Mouse (Mus musculus): ENCODE data around the gene Cdh8. TPM values are rescaled to one million over a fixed set of nuclear protein-coding genes. Genes with fewer than 3 reads are reported as not detected.
A peak's percentile ranks its signal among the peaks of the same experiment; 100 is the strongest.

Cdh8 gene
- 0.93 and 1.2 TPM in 2 replicates for polyA plus RNA-seq (2014; fragmentation: Nextera tagmentation; extraction: Ambion mirVana)

DNA sequence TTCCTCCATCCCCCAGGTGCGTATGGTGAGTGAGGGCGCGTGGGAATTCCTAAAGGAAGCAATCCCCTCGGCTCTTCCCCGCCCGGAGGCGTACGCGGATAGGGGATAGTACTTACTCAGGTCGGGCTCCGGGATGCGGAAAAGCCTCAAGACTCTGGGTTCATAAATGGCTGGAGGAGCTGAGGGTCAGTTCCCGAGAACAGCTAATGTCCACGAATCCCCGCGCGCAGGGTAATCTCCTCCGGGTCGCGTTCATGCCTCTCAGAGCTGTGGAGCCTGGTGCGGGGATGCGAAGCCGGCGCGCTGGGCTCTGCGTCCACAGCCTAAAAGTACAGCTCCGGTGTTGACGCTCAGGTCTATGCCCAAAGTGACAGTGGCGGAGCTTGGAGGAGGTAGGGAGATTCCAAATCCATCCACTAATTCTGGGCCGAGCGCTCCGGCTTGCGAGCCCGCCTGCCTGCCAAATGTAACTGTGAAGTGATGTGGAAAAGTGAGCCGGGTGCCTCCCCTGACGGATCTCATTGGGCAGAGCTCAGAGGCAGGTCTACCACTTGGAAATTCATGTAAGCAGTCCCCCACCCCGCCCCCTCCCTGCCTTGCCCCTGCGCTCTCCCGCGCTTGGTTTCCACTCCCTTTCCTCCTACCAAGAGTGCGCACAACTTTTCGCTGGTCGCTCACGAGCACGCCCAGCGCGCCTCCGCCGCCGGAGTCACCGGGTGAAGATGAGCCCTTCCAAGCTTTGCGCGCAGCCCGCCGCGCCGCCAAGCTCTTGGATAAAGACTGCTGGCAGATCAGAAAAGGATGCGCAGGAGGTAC, at the start of gene Cdh8:
Gene Cdh8 (minus strand): TSS at position 506 of the 816 bp plus-strand sequence.
- Histone ChIP-seq H3K4me1 (ENCODE audit: control insufficient read depth, insufficient read depth, low read length) (no peaks in the 10 kb centered on the region), H3K27ac (replicated peaks; ENCODE audit: low read depth, low read length) (no peak within 1 kb of the TSS), H3K4me2 (ENCODE audit: low read depth, low read length) (peak within 1 kb of the TSS; percentile 89), H3K9me3 (replicated peaks; ENCODE audit: control insufficient read depth, low read length) (no peaks in the 10 kb centered on the region), H3K9ac (replicated peaks; ENCODE audit: low read length) (0 out of 2 replicates have a peak within 1 kb of the TSS, but pooled peaks have one; percentile 7), H3K4me3 (ENCODE audit: low read depth, low read length) (peak within 1 kb of the TSS; percentile 46), H3K36me3 (replicated peaks; ENCODE audit: control insufficient read depth, insufficient read depth, low read depth, low read length) (no peaks in the 10 kb centered on the region), H3K27me3 (ENCODE audit: control insufficient read depth, insufficient read depth, low read length) (peaks cover 25% of the 10 kb centered on the region)
- ATAC-seq (replicated peaks; ENCODE audit: insufficient number of reproducible peaks, low FRiP score, low TSS enrichment, low read depth) (peak; percentile 87), DNase-seq (ENCODE audit: low spot score) (peak; percentile 78)
- WGBS: under 1% methylated on average over 58 of the region's 58 CpGs

DNA sequence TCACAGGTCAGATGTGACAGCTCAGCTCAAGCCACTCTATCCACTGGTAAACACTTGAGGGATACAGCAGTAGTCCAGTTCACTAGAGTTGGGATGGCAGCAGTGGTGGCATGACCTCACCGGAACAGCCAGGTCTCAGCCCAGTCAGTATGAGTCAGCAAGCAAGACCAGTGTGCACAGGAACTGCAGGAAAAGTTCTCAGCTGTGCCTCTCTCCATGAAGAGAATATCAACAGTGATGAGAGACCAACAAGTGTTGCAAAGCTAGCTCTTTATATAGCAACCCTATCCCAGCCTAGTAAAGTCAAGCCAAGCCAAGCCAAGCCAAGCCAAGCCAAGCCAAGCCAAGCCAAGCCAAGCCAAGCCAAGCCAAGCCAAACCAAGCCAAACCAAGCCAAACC, 30.2 kb upstream of the Cdh8 start:
- no peak overlapping the region for H3K4me3 ChIP-seq (ENCODE audit: low read depth, low read length)
- H3K9ac ChIP-seq (replicated peaks; ENCODE audit: low read length): no peak overlapping the region
- WGBS: 82% methylated on average over 1 of the region's 1 CpGs
- DNase-seq (ENCODE audit: low spot score) (no peak), ATAC-seq (replicated peaks; ENCODE audit: insufficient number of reproducible peaks, low FRiP score, low TSS enrichment, low read depth) (no peak)
- no peaks in the 10 kb centered on the region for H3K9me3 ChIP-seq (replicated peaks; ENCODE audit: control insufficient read depth, low read length)
- H3K4me2 ChIP-seq (ENCODE audit: low read depth, low read length): no peak overlapping the region
- no peaks in the 10 kb centered on the region for H3K27me3 ChIP-seq (ENCODE audit: control insufficient read depth, insufficient read depth, low read length)
- H3K27ac ChIP-seq (replicated peaks; ENCODE audit: low read depth, low read length): no peak overlapping the region
- H3K4me1 ChIP-seq (ENCODE audit: control insufficient read depth, insufficient read depth, low read length): no peaks in the 10 kb centered on the region
- no peaks in the 10 kb centered on the region for H3K36me3 ChIP-seq (replicated peaks; ENCODE audit: control insufficient read depth, insufficient read depth, low read depth, low read length)

DNA sequence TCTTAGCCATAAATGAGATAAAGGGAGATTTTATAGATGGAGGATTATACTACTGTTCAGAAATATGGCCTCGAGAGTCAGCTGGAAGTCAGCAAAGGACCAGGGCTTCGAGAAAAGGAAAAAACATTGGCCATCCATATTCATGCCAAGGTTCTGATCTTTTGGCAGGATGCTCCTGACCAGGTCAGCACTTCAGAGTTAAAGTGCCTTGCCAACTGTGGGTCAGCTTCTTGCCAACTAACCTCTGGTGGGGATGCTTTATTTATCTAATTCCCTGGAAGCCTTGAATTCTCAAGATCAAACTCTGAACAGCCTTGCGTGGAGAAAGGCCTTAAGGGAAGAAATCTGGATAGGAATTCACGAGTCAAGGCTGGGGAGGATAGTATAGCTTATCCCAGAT, 9.6 kb upstream of the Cdh8 start:
- Histone ChIP-seq H3K36me3 (replicated peaks; ENCODE audit: control insufficient read depth, insufficient read depth, low read depth, low read length) (no peaks in the 10 kb centered on the region), H3K4me3 (ENCODE audit: low read depth, low read length) (no peak overlapping the region), H3K9me3 (replicated peaks; ENCODE audit: control insufficient read depth, low read length) (no peaks in the 10 kb centered on the region), H3K4me1 (ENCODE audit: control insufficient read depth, insufficient read depth, low read length) (no peaks in the 10 kb centered on the region), H3K9ac (replicated peaks; ENCODE audit: low read length) (no peak overlapping the region), H3K4me2 (ENCODE audit: low read depth, low read length) (no peak overlapping the region), H3K27ac (replicated peaks; ENCODE audit: low read depth, low read length) (no peak overlapping the region), H3K27me3 (ENCODE audit: control insufficient read depth, insufficient read depth, low read length) (no peaks in the 10 kb centered on the region)
- no peak for DNase-seq (ENCODE audit: low spot score)
- ATAC-seq (replicated peaks; ENCODE audit: insufficient number of reproducible peaks, low FRiP score, low TSS enrichment, low read depth): no peak
- 82% methylated on average over 4 of the region's 4 CpGs for WGBS

DNA sequence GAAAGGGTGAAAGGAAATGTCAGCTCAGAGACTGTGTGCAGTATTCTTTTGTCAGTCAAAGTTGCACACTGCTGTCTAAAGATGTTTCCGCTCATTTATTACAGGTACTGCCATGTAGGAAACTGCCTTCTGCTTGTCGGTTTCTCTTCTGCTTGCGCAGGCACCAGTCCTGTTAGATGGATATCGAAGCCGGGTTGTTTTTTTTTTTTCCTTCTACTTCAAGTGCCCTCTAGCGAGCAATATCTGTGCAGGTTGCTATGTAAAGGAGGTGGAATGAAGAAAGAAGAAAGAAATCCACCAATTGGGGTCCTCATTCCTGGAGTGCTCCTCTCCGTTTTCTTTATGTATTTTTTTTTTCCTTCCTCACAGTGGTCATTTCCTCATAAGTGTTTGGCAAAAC, 5.2 kb upstream of the Cdh8 start:
- Histone ChIP-seq H3K4me2 (ENCODE audit: low read depth, low read length) (no peak overlapping the region), H3K9me3 (replicated peaks; ENCODE audit: control insufficient read depth, low read length) (no peaks in the 10 kb centered on the region), H3K4me3 (ENCODE audit: low read depth, low read length) (no peak overlapping the region), H3K36me3 (replicated peaks; ENCODE audit: control insufficient read depth, insufficient read depth, low read depth, low read length) (no peaks in the 10 kb centered on the region), H3K27ac (replicated peaks; ENCODE audit: low read depth, low read length) (no peak overlapping the region), H3K9ac (replicated peaks; ENCODE audit: low read length) (no peak overlapping the region), H3K4me1 (ENCODE audit: control insufficient read depth, insufficient read depth, low read length) (no peaks in the 10 kb centered on the region), H3K27me3 (ENCODE audit: control insufficient read depth, insufficient read depth, low read length) (peaks cover 8% of the 10 kb centered on the region)
- 24% methylated on average over 7 of the region's 7 CpGs for WGBS
- DNase-seq (ENCODE audit: low spot score) (peak; percentile 48), ATAC-seq (replicated peaks; ENCODE audit: insufficient number of reproducible peaks, low FRiP score, low TSS enrichment, low read depth) (no peak)

DNA sequence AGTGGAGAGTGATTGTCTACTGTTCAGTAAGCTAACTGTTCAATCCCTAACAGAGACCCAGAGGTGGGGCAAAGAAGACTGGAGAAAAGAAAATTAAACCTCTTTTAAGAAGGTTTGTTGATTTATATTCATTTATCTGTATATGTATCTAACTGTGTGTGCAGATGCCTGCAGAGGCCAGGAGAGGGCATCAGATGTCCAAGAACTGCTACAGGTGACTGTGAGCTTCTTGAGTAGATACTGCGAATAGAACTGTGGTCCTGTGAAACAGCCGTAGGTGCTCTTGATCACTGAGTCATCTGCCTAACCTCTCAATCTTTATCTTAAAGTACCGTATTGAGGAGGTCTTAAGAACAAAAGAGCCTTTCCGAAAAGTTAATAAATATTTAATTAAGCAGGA, 3.5 kb upstream of the Cdh8 start:
- H3K4me2 ChIP-seq (ENCODE audit: low read depth, low read length): no peak overlapping the region
- no peak overlapping the region for H3K4me3 ChIP-seq (ENCODE audit: low read depth, low read length)
- DNase-seq (ENCODE audit: low spot score) (no peak), ATAC-seq (replicated peaks; ENCODE audit: insufficient number of reproducible peaks, low FRiP score, low TSS enrichment, low read depth) (no peak)
- H3K27me3 ChIP-seq (ENCODE audit: control insufficient read depth, insufficient read depth, low read length): peaks cover 24% of the 10 kb centered on the region
- H3K27ac ChIP-seq (replicated peaks; ENCODE audit: low read depth, low read length): no peak overlapping the region
- H3K4me1 ChIP-seq (ENCODE audit: control insufficient read depth, insufficient read depth, low read length): no peaks in the 10 kb centered on the region
- 90% methylated on average over 4 of the region's 4 CpGs for WGBS
- no peak overlapping the region for H3K9ac ChIP-seq (replicated peaks; ENCODE audit: low read length)
- no peaks in the 10 kb centered on the region for H3K9me3 ChIP-seq (replicated peaks; ENCODE audit: control insufficient read depth, low read length)
- no peaks in the 10 kb centered on the region for H3K36me3 ChIP-seq (replicated peaks; ENCODE audit: control insufficient read depth, insufficient read depth, low read depth, low read length)

DNA sequence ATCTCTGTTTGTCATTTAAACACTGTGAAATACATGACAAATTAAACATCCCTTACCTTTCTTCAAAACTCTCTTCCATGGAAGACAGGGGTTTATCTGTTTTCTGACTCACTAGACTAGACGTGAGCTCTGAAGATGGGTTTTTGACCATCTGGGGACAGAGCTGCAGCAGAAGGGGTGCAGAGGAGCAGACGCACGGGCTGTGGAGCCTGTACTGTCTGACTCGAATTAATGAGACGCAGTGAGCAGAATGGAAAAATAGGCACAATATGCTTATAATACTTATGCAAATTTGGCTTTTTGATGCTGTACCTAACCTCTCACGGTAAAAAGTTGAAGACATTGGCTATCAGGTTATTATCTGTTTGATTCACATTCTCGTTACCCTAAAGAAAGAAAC, 1.2 kb upstream of the Cdh8 start:
- Histone ChIP-seq H3K36me3 (replicated peaks; ENCODE audit: control insufficient read depth, insufficient read depth, low read depth, low read length) (no peaks in the 10 kb centered on the region), H3K4me1 (ENCODE audit: control insufficient read depth, insufficient read depth, low read length) (no peaks in the 10 kb centered on the region), H3K4me2 (ENCODE audit: low read depth, low read length) (no peak overlapping the region), H3K27me3 (ENCODE audit: control insufficient read depth, insufficient read depth, low read length) (peaks cover 25% of the 10 kb centered on the region), H3K4me3 (ENCODE audit: low read depth, low read length) (no peak overlapping the region), H3K9me3 (replicated peaks; ENCODE audit: control insufficient read depth, low read length) (no peaks in the 10 kb centered on the region), H3K27ac (replicated peaks; ENCODE audit: low read depth, low read length) (no peak overlapping the region), H3K9ac (replicated peaks; ENCODE audit: low read length) (no peak overlapping the region)
- ATAC-seq (replicated peaks; ENCODE audit: insufficient number of reproducible peaks, low FRiP score, low TSS enrichment, low read depth): no peak
- no peak for DNase-seq (ENCODE audit: low spot score)
- 48% methylated on average over 7 of the region's 7 CpGs for WGBS

DNA sequence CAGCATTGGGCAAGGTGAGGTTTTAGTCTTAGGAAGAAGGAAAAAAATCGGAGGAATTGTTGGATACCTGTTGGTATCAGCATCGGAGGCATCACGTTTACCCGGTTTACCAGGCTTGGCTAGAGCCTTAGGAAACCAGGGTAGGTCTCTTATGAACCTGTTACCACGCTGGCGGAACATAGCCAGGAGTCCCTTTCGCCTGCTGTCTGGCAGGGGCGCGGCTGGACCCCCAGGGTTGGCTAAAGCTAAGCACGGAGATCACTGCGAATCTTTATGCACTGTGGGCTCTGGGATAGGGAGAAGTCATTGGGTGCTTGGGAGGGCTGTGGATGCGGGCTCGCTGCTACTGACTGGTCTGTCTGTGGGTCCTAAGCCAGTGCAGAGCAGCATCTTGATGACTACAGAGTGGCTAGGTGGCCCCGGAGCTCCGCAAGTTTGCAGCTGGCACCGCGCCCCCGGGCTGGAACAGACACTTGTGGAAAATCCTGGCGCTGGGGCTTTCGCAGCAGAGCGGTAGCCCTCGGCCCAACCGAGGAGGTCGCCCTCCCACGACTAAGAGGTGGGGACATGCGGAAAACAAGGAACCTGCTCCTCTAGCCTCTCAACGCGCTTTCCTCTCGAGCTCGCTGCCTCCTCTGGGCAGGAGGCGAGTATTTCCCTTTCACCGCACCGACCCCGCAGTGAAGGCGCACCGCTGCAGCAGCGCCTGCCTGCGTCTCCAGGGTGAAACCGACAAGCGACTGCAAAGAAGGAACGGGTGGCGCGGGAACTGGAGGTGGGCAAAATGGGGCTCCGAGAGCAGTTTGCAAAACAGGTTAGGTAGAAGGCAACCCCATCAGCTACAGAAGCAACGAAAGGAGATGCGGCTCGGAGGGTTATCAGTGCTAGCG, 950 bp downstream of the Cdh8 start:
- H3K27ac ChIP-seq (replicated peaks; ENCODE audit: low read depth, low read length): no peak overlapping the region
- no peaks in the 10 kb centered on the region for H3K36me3 ChIP-seq (replicated peaks; ENCODE audit: control insufficient read depth, insufficient read depth, low read depth, low read length)
- H3K9me3 ChIP-seq (replicated peaks; ENCODE audit: control insufficient read depth, low read length): no peaks in the 10 kb centered on the region
- DNase-seq (ENCODE audit: low spot score) (peak; percentile 33), ATAC-seq (replicated peaks; ENCODE audit: insufficient number of reproducible peaks, low FRiP score, low TSS enrichment, low read depth) (0 out of 2 replicates have a peak, but pooled peaks have one; percentile 37)
- H3K4me2 ChIP-seq (ENCODE audit: low read depth, low read length): peak overlapping the region; percentile 89
- H3K4me3 ChIP-seq (ENCODE audit: low read depth, low read length): peak overlapping the region; percentile 46
- H3K4me1 ChIP-seq (ENCODE audit: control insufficient read depth, insufficient read depth, low read length): no peaks in the 10 kb centered on the region
- 0 out of 2 replicates have a peak overlapping the region, but pooled peaks have one; percentile 7 for H3K9ac ChIP-seq (replicated peaks; ENCODE audit: low read length)
- peaks cover 25% of the 10 kb centered on the region for H3K27me3 ChIP-seq (ENCODE audit: control insufficient read depth, insufficient read depth, low read length)
- under 1% methylated on average over 48 of the region's 48 CpGs for WGBS

Data from embryonic facial prominence, embryonic 11.5 days (tissue).